ENCODE assay signal across 10 mouse cellular contexts in the genomic region with DNA sequence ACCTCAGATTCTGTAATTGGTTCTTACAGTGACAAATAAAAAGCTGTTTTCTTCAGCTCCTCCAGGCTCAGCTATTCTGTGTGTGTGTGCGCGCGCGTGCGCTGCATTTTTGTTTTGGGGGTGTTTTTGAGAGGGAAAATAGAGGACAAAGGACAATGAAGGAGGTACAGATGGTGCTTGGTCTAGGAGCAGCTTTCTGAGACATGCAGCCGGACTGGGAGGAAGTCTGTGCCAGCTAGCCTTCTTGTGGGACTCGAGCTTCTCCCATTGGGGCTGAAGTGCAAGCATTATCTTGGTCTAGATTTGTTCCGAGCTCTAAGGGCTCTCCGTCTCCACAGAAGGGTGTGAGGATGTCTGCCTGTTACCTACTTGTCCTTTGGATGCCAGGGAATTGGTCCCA. TPM values are rescaled to one million over a fixed set of nuclear protein-coding genes. Genes with fewer than 3 reads are reported as not detected.
DNase-seq lines count a peak whose midpoint lies in the region; ATAC-seq and TF ChIP-seq lines count a peak whose summit lies in the region.
"Had no signal": no experiment of that assay in that cellular context is flagged by ENCODE, and none has a peak within 500 bp of the region (broad histone marks: within the 10 kb centered on the region; RNA-seq: fewer than 3 reads in every experiment).

No protein-coding gene starts in this region.

- no peak overlapping the region for H3K4me3 ChIP-seq in neural tube, embryonic 11.5 days (ENCODE audit: low read depth, low read length)
- H3K4me3 ChIP-seq in forebrain, embryonic 16.5 days (replicated peaks; ENCODE audit: low read length), result no peak overlapping the region
- H3K4me3 ChIP-seq in limb, embryonic 14.5 days (replicated peaks; ENCODE audit: low read length), result no peak overlapping the region
- H3K4me3 ChIP-seq in neural tube, embryonic 14.5 days (ENCODE audit: low read depth, low read length), result no peak overlapping the region

- H3K27ac ChIP-seq in neural tube, embryonic 11.5 days (ENCODE audit: low read depth, low read length), result peak overlapping the region; percentile 72; the same call in 1 of the 2 replicates
- H3K27ac ChIP-seq in forebrain, embryonic 16.5 days (ENCODE audit: low read length), result peak overlapping the region; percentile 93
- peak overlapping the region; percentile 55; the same call in 1 of the 2 replicates for H3K27ac ChIP-seq in limb, embryonic 14.5 days (replicated peaks; ENCODE audit: low read depth, low read length)
- H3K27ac ChIP-seq in neural tube, embryonic 14.5 days (ENCODE audit: low read depth, low read length), result peak overlapping the region; percentile 86
- H3K27ac ChIP-seq: macrophage had no signal

- H3K4me1 ChIP-seq in neural tube, embryonic 11.5 days (ENCODE audit: control insufficient read depth, insufficient read depth, low read length), result no peaks in the 10 kb centered on the region
- peaks cover 35% of the 10 kb centered on the region for H3K4me1 ChIP-seq in forebrain, embryonic 16.5 days (replicated peaks; ENCODE audit: control insufficient read depth, insufficient read depth, low read length)
- peaks cover 8% of the 10 kb centered on the region for H3K4me1 ChIP-seq in limb, embryonic 14.5 days (ENCODE audit: control insufficient read depth, insufficient read depth, low read length)
- H3K4me1 ChIP-seq in neural tube, embryonic 14.5 days (ENCODE audit: control insufficient read depth, insufficient read depth, low read length), result peaks cover 18% of the 10 kb centered on the region

- no peak for TF ChIP-seq POLR2A in limb, embryonic 14.5 days (IDR thresholded peaks at IDR 0.05; ENCODE audit: borderline replicate concordance, extremely low read depth, insufficient read depth, insufficient read length)

- no peak overlapping the region for H3K4me2 ChIP-seq in neural tube, embryonic 11.5 days (ENCODE audit: low read depth)
- peak overlapping the region; percentile 55 for H3K4me2 ChIP-seq in forebrain, embryonic 16.5 days (ENCODE audit: low read length)
- H3K4me2 ChIP-seq in limb, embryonic 14.5 days (replicated peaks; ENCODE audit: low read depth, low read length, severe bottlenecking), result no peak overlapping the region
- H3K4me2 ChIP-seq in neural tube, embryonic 14.5 days (ENCODE audit: low read depth, low read length), result no peak overlapping the region

- no peak for DNase-seq in neural tube, embryonic 11.5 days (ENCODE audit: low spot score)
- no peak for DNase-seq in neural tube, embryonic 10.5 days (ENCODE audit: extremely low spot score, low spot score)
- DNase-seq in limb, embryonic 14.5 days (ENCODE audit: low spot score), result no peak
- DNase-seq in adrenal gland, adult 2 months, result no peak
- DNase-seq in embryo, embryonic 11 days, result no peak
- DNase-seq: heart, adult 18-20 months; thymus, postnatal 36 days had no signal

- 90% methylated on average over 9 of the region's 9 CpGs for WGBS in neural tube, embryonic 11.5 days
- 35% methylated on average over 9 of the region's 9 CpGs for WGBS in forebrain, embryonic 16.5 days
- 93% methylated on average over 9 of the region's 9 CpGs for WGBS in limb, embryonic 14.5 days
- WGBS in neural tube, embryonic 14.5 days, result 87% methylated on average over 9 of the region's 9 CpGs

- H3K9ac ChIP-seq in neural tube, embryonic 11.5 days (ENCODE audit: low read length), result no peak overlapping the region; the same call in 1 of the 2 replicates
- H3K9ac ChIP-seq in forebrain, embryonic 16.5 days (replicated peaks; ENCODE audit: low read depth, low read length), result peak overlapping the region; percentile 55; the same call in 1 of the 2 replicates
- H3K9ac ChIP-seq in limb, embryonic 14.5 days (ENCODE audit: low read depth, low read length, severe bottlenecking), result peak overlapping the region; percentile 25; the same call in 1 of the 2 replicates
- H3K9ac ChIP-seq in neural tube, embryonic 14.5 days (replicated peaks; ENCODE audit: low read depth, low read length), result peak overlapping the region; percentile 46; the same call in 1 of the 2 replicates

- ATAC-seq in neural tube, embryonic 11.5 days (ENCODE audit: insufficient read depth, low FRiP score, low TSS enrichment), result no peak
- ATAC-seq in forebrain, embryonic 16.5 days, result peak; percentile 6
- ATAC-seq in limb, embryonic 14.5 days (ENCODE audit: low FRiP score, low read depth), result no peak
- no peak for ATAC-seq in neural tube, embryonic 14.5 days (ENCODE audit: low read depth)

- H3K9me3 ChIP-seq in neural tube, embryonic 11.5 days (ENCODE audit: control insufficient read depth, low read length), result no peaks in the 10 kb centered on the region
- no peaks in the 10 kb centered on the region for H3K9me3 ChIP-seq in forebrain, embryonic 16.5 days (ENCODE audit: control insufficient read depth, low read length)
- no peaks in the 10 kb centered on the region for H3K9me3 ChIP-seq in limb, embryonic 14.5 days (ENCODE audit: control insufficient read depth, low read length)
- no peaks in the 10 kb centered on the region for H3K9me3 ChIP-seq in neural tube, embryonic 14.5 days (ENCODE audit: control insufficient read depth, low read length)

- no peaks in the 10 kb centered on the region for H3K27me3 ChIP-seq in neural tube, embryonic 11.5 days (ENCODE audit: control insufficient read depth, insufficient read depth, low read length)
- no peaks in the 10 kb centered on the region for H3K27me3 ChIP-seq in forebrain, embryonic 16.5 days (replicated peaks; ENCODE audit: control insufficient read depth, insufficient read depth, low read length)
- no peaks in the 10 kb centered on the region for H3K27me3 ChIP-seq in limb, embryonic 14.5 days (ENCODE audit: control insufficient read depth, insufficient read depth, low read length)
- H3K27me3 ChIP-seq in neural tube, embryonic 14.5 days (ENCODE audit: control insufficient read depth, insufficient read depth, low read length), result no peaks in the 10 kb centered on the region

- H3K36me3 ChIP-seq in neural tube, embryonic 11.5 days (ENCODE audit: control insufficient read depth, insufficient read depth, low read length), result peaks cover 22% of the 10 kb centered on the region
- H3K36me3 ChIP-seq in forebrain, embryonic 16.5 days (ENCODE audit: control insufficient read depth, insufficient read depth), result peaks cover 39% of the 10 kb centered on the region
- H3K36me3 ChIP-seq in limb, embryonic 14.5 days (ENCODE audit: control insufficient read depth, insufficient read depth, low read length), result peaks cover 69% of the 10 kb centered on the region
- H3K36me3 ChIP-seq in neural tube, embryonic 14.5 days (ENCODE audit: control insufficient read depth, insufficient read depth, low read length), result peaks cover 41% of the 10 kb centered on the region

RNA-seq across cellular contexts. Expression of a gene that starts 1.4 kb away (rescaled TPM):
- 30.2 and 36.3 TPM in 2 replicates for polyA plus RNA-seq in neural tube, embryonic 11.5 days (2014; fragmentation: Nextera tagmentation; extraction: Ambion mirVana)
- 33.6 and 35.5 TPM in 2 replicates for polyA plus RNA-seq in forebrain, embryonic 16.5 days (2015; fragmentation: Nextera tagmentation; extraction: Ambion mirVana)
- polyA plus RNA-seq in limb, embryonic 14.5 days (2012; rRNA removed), result 28.6 and 33.6 TPM in 2 replicates
- 27.6 and 29.2 TPM in 2 replicates for polyA plus RNA-seq in limb, embryonic 14.5 days (2014; fragmentation: Nextera tagmentation; extraction: Ambion mirVana)
- polyA plus RNA-seq in neural tube, embryonic 14.5 days (2014; fragmentation: Nextera tagmentation; extraction: Ambion mirVana), result 20.4 and 25.3 TPM in 2 replicates
- 10 to 100 TPM; 19.6 to 23.9 TPM for total RNA-seq in adrenal gland, adult 2 months (2021)
- polyA plus RNA-seq in adrenal gland, adult 2 months (2012; rRNA removed), result 16.3 and 22.4 TPM in 2 replicates

RNA-seq across cellular contexts. Expression of a gene that starts 10.6 kb away (rescaled TPM):
- polyA plus RNA-seq in neural tube, embryonic 11.5 days (2014; fragmentation: Nextera tagmentation; extraction: Ambion mirVana), result 55.6 and 57.5 TPM in 2 replicates
- 175 and 186 TPM in 2 replicates for polyA plus RNA-seq in forebrain, embryonic 16.5 days (2015; fragmentation: Nextera tagmentation; extraction: Ambion mirVana)
- polyA plus RNA-seq in limb, embryonic 14.5 days (2012; rRNA removed), result 63.4 and 76.5 TPM in 2 replicates
- polyA plus RNA-seq in limb, embryonic 14.5 days (2014; fragmentation: Nextera tagmentation; extraction: Ambion mirVana), result 43.8 and 47.2 TPM in 2 replicates
- polyA plus RNA-seq in neural tube, embryonic 14.5 days (2014; fragmentation: Nextera tagmentation; extraction: Ambion mirVana), result 29.1 and 33.7 TPM in 2 replicates
- total RNA-seq in adrenal gland, adult 2 months (2021), result 10 to 100 TPM; 81.8 to 86.1 TPM
- 15.9 and 20.6 TPM in 2 replicates for polyA plus RNA-seq in adrenal gland, adult 2 months (2012; rRNA removed)

RNA-seq across cellular contexts. Expression of a gene that starts 14.6 kb away (rescaled TPM):
- 468 and 469 TPM in 2 replicates for polyA plus RNA-seq in neural tube, embryonic 11.5 days (2014; fragmentation: Nextera tagmentation; extraction: Ambion mirVana)
- 346 and 348 TPM in 2 replicates for polyA plus RNA-seq in forebrain, embryonic 16.5 days (2015; fragmentation: Nextera tagmentation; extraction: Ambion mirVana)
- 530 and 577 TPM in 2 replicates for polyA plus RNA-seq in limb, embryonic 14.5 days (2012; rRNA removed)
- polyA plus RNA-seq in limb, embryonic 14.5 days (2014; fragmentation: Nextera tagmentation; extraction: Ambion mirVana), result 499 and 500 TPM in 2 replicates
- 297 and 333 TPM in 2 replicates for polyA plus RNA-seq in neural tube, embryonic 14.5 days (2014; fragmentation: Nextera tagmentation; extraction: Ambion mirVana)
- total RNA-seq in adrenal gland, adult 2 months (2021), result 100 to 1,000 TPM; 331 to 355 TPM
- polyA plus RNA-seq in adrenal gland, adult 2 months (2012; rRNA removed), result 63.8 and 90.8 TPM in 2 replicates

RNA-seq across cellular contexts. Expression of a gene that starts 22.9 kb away (rescaled TPM):
- 7.9 and 9.3 TPM in 2 replicates for polyA plus RNA-seq in neural tube, embryonic 11.5 days (2014; fragmentation: Nextera tagmentation; extraction: Ambion mirVana)
- 9.7 and 10.5 TPM in 2 replicates for polyA plus RNA-seq in forebrain, embryonic 16.5 days (2015; fragmentation: Nextera tagmentation; extraction: Ambion mirVana)
- polyA plus RNA-seq in limb, embryonic 14.5 days (2012; rRNA removed), result 62.1 and 74.9 TPM in 2 replicates
- 21.5 and 25.2 TPM in 2 replicates for polyA plus RNA-seq in limb, embryonic 14.5 days (2014; fragmentation: Nextera tagmentation; extraction: Ambion mirVana)
- 6.2 and 8.7 TPM in 2 replicates for polyA plus RNA-seq in neural tube, embryonic 14.5 days (2014; fragmentation: Nextera tagmentation; extraction: Ambion mirVana)
- 10 to 100 TPM; 39.7 to 51.0 TPM for total RNA-seq in adrenal gland, adult 2 months (2021)
- polyA plus RNA-seq in adrenal gland, adult 2 months (2012; rRNA removed), result 70.6 and 80.7 TPM in 2 replicates

RNA-seq across cellular contexts. Expression of a gene that starts 23.1 kb away (rescaled TPM):
- 0.88 and 1.2 TPM in 2 replicates for polyA plus RNA-seq in neural tube, embryonic 11.5 days (2014; fragmentation: Nextera tagmentation; extraction: Ambion mirVana)
- polyA plus RNA-seq in forebrain, embryonic 16.5 days (2015; fragmentation: Nextera tagmentation; extraction: Ambion mirVana), result 1.7 and 1.8 TPM in 2 replicates
- polyA plus RNA-seq in limb, embryonic 14.5 days (2012; rRNA removed), result 5.2 and 7.1 TPM in 2 replicates
- polyA plus RNA-seq in limb, embryonic 14.5 days (2014; fragmentation: Nextera tagmentation; extraction: Ambion mirVana), result 2.0 and 2.4 TPM in 2 replicates
- 1.1 and 1.7 TPM in 2 replicates for polyA plus RNA-seq in neural tube, embryonic 14.5 days (2014; fragmentation: Nextera tagmentation; extraction: Ambion mirVana)
- total RNA-seq in adrenal gland, adult 2 months (2021), result 10 to 100 TPM; 37.0 to 46.9 TPM
- polyA plus RNA-seq in adrenal gland, adult 2 months (2012; rRNA removed), result 105 and 116 TPM in 2 replicates
